Mouse (Mus musculus): ENCODE results near the gene Cdc6. TPM values are rescaled to one million over a fixed set of nuclear protein-coding genes. Genes with fewer than 3 reads are reported as not detected.
A peak's percentile ranks its signal among the peaks of the same experiment; 100 is the strongest.

Gene Cdc6
- polyA plus RNA-seq, 2 experiments = 15.6 to 25.8 TPM

GRCm38 (mm10) chr11:98944897-98945604 is 37.5 kb downstream of the Cdc6 start:
- 37% methylated on average over 11 of the region's 11 CpGs for WGBS
- Histone ChIP-seq H3K27ac (replicated peaks; ENCODE audit: low read depth, low read length) (0 out of 2 replicates have a peak overlapping the region, but pooled peaks have one; percentile 16), H3K4me3 (replicated peaks; ENCODE audit: low read length) (peak overlapping the region; percentile 7; the same call in 1 of the 2 replicates), H3K4me2 (replicated peaks; ENCODE audit: low read depth, low read length, severe bottlenecking) (peak overlapping the region; percentile 90; the same call in 1 of the 2 replicates), H3K4me1 (ENCODE audit: control insufficient read depth, insufficient read depth, low read length) (peaks cover 79% of the 10 kb centered on the region), H3K9ac (ENCODE audit: low read depth, low read length, severe bottlenecking) (0 out of 2 replicates have a peak overlapping the region, but pooled peaks have one; percentile 38), H3K36me3 (ENCODE audit: control insufficient read depth, insufficient read depth, low read length) (peaks cover 29% of the 10 kb centered on the region), H3K9me3 (ENCODE audit: control insufficient read depth, low read length) (no peaks in the 10 kb centered on the region), H3K27me3 (ENCODE audit: control insufficient read depth, insufficient read depth, low read length) (no peaks in the 10 kb centered on the region)
- ATAC-seq (ENCODE audit: low FRiP score, low read depth) = no peak
- TF ChIP-seq POLR2A (IDR thresholded peaks at IDR 0.05; ENCODE audit: borderline replicate concordance, extremely low read depth, insufficient read depth, insufficient read length) = no peak
- no peak for DNase-seq (ENCODE audit: low spot score)

- Histone ChIP-seq H3K9me3 (ENCODE audit: control insufficient read depth, low read length) (no peaks in the 10 kb centered on the region), H3K27me3 (ENCODE audit: control insufficient read depth, insufficient read depth, low read length) (no peaks in the 10 kb centered on the region), H3K36me3 (ENCODE audit: control insufficient read depth, insufficient read depth, low read length) (peaks cover 34% of the 10 kb centered on the region), H3K9ac (ENCODE audit: low read depth, low read length, severe bottlenecking) (no peak overlapping the region), H3K4me2 (replicated peaks; ENCODE audit: low read depth, low read length, severe bottlenecking) (0 out of 2 replicates have a peak overlapping the region, but pooled peaks have one; percentile 6), H3K4me3 (replicated peaks; ENCODE audit: low read length) (no peak overlapping the region), H3K27ac (replicated peaks; ENCODE audit: low read depth, low read length) (no peak overlapping the region), H3K4me1 (ENCODE audit: control insufficient read depth, insufficient read depth, low read length) (peaks cover 77% of the 10 kb centered on the region)
- ATAC-seq (ENCODE audit: low FRiP score, low read depth) (no peak), DNase-seq (ENCODE audit: low spot score) (no peak)
- 50% methylated on average over 2 of the region's 3 CpGs for WGBS
- TF ChIP-seq POLR2A (IDR thresholded peaks at IDR 0.05; ENCODE audit: borderline replicate concordance, extremely low read depth, insufficient read depth, insufficient read length) = no peak
Measured at GRCm38 (mm10) chr11:98945605-98945977, 38.0 kb downstream of the Cdc6 start.

- no peak for ATAC-seq (ENCODE audit: low FRiP score, low read depth)
- Histone ChIP-seq H3K9ac (ENCODE audit: low read depth, low read length, severe bottlenecking) (no peak overlapping the region), H3K27me3 (ENCODE audit: control insufficient read depth, insufficient read depth, low read length) (no peaks in the 10 kb centered on the region), H3K27ac (replicated peaks; ENCODE audit: low read depth, low read length) (no peak overlapping the region), H3K4me1 (ENCODE audit: control insufficient read depth, insufficient read depth, low read length) (peaks cover 63% of the 10 kb centered on the region), H3K4me3 (replicated peaks; ENCODE audit: low read length) (no peak overlapping the region), H3K36me3 (ENCODE audit: control insufficient read depth, insufficient read depth, low read length) (peaks cover 55% of the 10 kb centered on the region), H3K4me2 (replicated peaks; ENCODE audit: low read depth, low read length, severe bottlenecking) (no peak overlapping the region), H3K9me3 (ENCODE audit: control insufficient read depth, low read length) (no peaks in the 10 kb centered on the region)
- DNase-seq (ENCODE audit: low spot score) = no peak
- WGBS = 74% methylated on average over 18 of the region's 18 CpGs
- TF ChIP-seq POLR2A (IDR thresholded peaks at IDR 0.05; ENCODE audit: borderline replicate concordance, extremely low read depth, insufficient read depth, insufficient read length) = no peak
Measured at GRCm38 (mm10) chr11:98947969-98948569, 40.5 kb downstream of the Cdc6 start.

- 68% methylated on average over 11 of the region's 12 CpGs for WGBS
Measured at GRCm38 (mm10) chr11:98949242-98949957, 41.8 kb downstream of the Cdc6 start.

GRCm38 (mm10) chr11:98949958-98950460 is 42.4 kb downstream of the Cdc6 start:
- peaks cover 55% of the 10 kb centered on the region for H3K36me3 ChIP-seq (ENCODE audit: control insufficient read depth, insufficient read depth, low read length)
- no peak for DNase-seq (ENCODE audit: low spot score)
- no peak overlapping the region for H3K27ac ChIP-seq (replicated peaks; ENCODE audit: low read depth, low read length)
- 84% methylated on average over 7 of the region's 7 CpGs for WGBS
- H3K4me1 ChIP-seq (ENCODE audit: control insufficient read depth, insufficient read depth, low read length) = peaks cover 62% of the 10 kb centered on the region
- TF ChIP-seq POLR2A (IDR thresholded peaks at IDR 0.05; ENCODE audit: borderline replicate concordance, extremely low read depth, insufficient read depth, insufficient read length) = no peak
- no peak overlapping the region for H3K4me2 ChIP-seq (replicated peaks; ENCODE audit: low read depth, low read length, severe bottlenecking)
- no peak for ATAC-seq (ENCODE audit: low FRiP score, low read depth)
- H3K27me3 ChIP-seq (ENCODE audit: control insufficient read depth, insufficient read depth, low read length) = no peaks in the 10 kb centered on the region
- H3K9me3 ChIP-seq (ENCODE audit: control insufficient read depth, low read length) = no peaks in the 10 kb centered on the region
- H3K9ac ChIP-seq (ENCODE audit: low read depth, low read length, severe bottlenecking) = no peak overlapping the region
- no peak overlapping the region for H3K4me3 ChIP-seq (replicated peaks; ENCODE audit: low read length)

More at GRCm38 (mm10) chr11:98949242-98949957, 41.8 kb downstream of the Cdc6 start:
- Histone ChIP-seq H3K36me3 (ENCODE audit: control insufficient read depth, insufficient read depth, low read length) (peaks cover 55% of the 10 kb centered on the region), H3K4me3 (replicated peaks; ENCODE audit: low read length) (no peak overlapping the region), H3K27ac (replicated peaks; ENCODE audit: low read depth, low read length) (no peak overlapping the region), H3K9ac (ENCODE audit: low read depth, low read length, severe bottlenecking) (no peak overlapping the region), H3K4me2 (replicated peaks; ENCODE audit: low read depth, low read length, severe bottlenecking) (no peak overlapping the region), H3K4me1 (ENCODE audit: control insufficient read depth, insufficient read depth, low read length) (peaks cover 62% of the 10 kb centered on the region), H3K27me3 (ENCODE audit: control insufficient read depth, insufficient read depth, low read length) (no peaks in the 10 kb centered on the region), H3K9me3 (ENCODE audit: control insufficient read depth, low read length) (no peaks in the 10 kb centered on the region)
- no peak for TF ChIP-seq POLR2A (IDR thresholded peaks at IDR 0.05; ENCODE audit: borderline replicate concordance, extremely low read depth, insufficient read depth, insufficient read length)
- no peak for DNase-seq (ENCODE audit: low spot score)
- no peak for ATAC-seq (ENCODE audit: low FRiP score, low read depth)
